Mouse (Mus musculus) C2C12 (cell line): ENCODE data around the gene Brwd3.

Experiments
- CEBPB ChIP-seq: IDR thresholded peaks from one replicate; pipeline ENCODE4 v1.6.1; 2011; ENCODE audit warnings: low read depth, mild to moderate bottlenecking, control low read depth, moderate library complexity
- CTCF ChIP-seq: IDR thresholded peaks from one replicate; pipeline ENCODE4 v1.5.1; 2011; ENCODE audit not compliant: control insufficient read depth, insufficient read depth, insufficient read length
- MAX ChIP-seq: IDR thresholded peaks from one replicate; pipeline ENCODE4 v1.6.1; 2011; ENCODE audit warnings: mild to moderate bottlenecking, control low read depth
- MYOG ChIP-seq: IDR thresholded peaks from one replicate; pipeline ENCODE4 v1.6.1; 2011; ENCODE audit not compliant: control insufficient read depth, insufficient read length; ENCODE audit errors: extremely low read depth
- USF1 ChIP-seq: IDR thresholded peaks from one replicate; pipeline ENCODE4 v1.6.1; 2011; ENCODE audit warnings: low read depth, mild to moderate bottlenecking, control low read depth, moderate library complexity

DNA sequence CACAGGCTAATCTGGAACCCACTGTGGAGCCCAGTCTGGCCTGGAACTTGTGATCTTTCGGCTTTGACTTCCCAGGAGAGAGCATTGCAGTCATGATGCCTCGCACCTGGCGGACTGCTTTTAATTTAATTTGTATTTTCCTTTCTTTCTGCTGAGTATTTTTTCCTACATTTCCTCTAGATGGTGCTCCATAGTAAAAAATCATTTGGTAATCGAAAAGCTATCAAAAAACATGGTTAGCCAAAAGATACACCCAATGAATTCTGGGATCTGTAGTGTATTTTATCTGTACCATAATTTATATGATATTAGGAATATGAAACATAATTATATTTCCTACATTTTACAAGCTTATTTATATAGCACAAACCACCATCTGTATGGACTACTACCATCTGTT lies 28.5 kb upstream of the Brwd3 start:
- TF ChIP-seq CTCF (no peak), MYOG (no peak), MAX (no peak), USF1 (no peak), CEBPB (no peak)
